Mouse (Mus musculus) ES-E14 (cell line): ENCODE data around the gene Thsd1.

ENCODE experiments used
- CHD2 ChIP-seq: IDR thresholded peaks from 2 replicates; pipeline ENCODE4 v1.6.1; 2014; ENCODE audit warnings: mild to moderate bottlenecking, low read depth, low read length, inconsistent platforms
- HCFC1 ChIP-seq: IDR thresholded peaks from 2 replicates; pipeline ENCODE4 v1.6.1; 2012; ENCODE audit warnings: low read length, inconsistent platforms, borderline replicate concordance; ENCODE audit not compliant: insufficient read depth
- MAFK ChIP-seq: IDR thresholded peaks from 2 replicates; pipeline ENCODE4 v1.6.1; 2014; ENCODE audit warnings: mild to moderate bottlenecking, low read depth, low read length, inconsistent platforms; ENCODE audit not compliant: insufficient read depth
- ZC3H11A ChIP-seq: IDR thresholded peaks from 2 replicates; pipeline ENCODE4 v1.6.1; 2012; ENCODE audit warnings: low read depth, mild to moderate bottlenecking, inconsistent platforms, low read length, borderline replicate concordance
- ZNF384 ChIP-seq: IDR thresholded peaks from 2 replicates; pipeline ENCODE4 v1.6.1; 2012; ENCODE audit warnings: low read depth, low read length, inconsistent platforms

- no peak for TF ChIP-seq CHD2
- no peak for TF ChIP-seq ZC3H11A
- TF ChIP-seq HCFC1: no peak
- no peak for TF ChIP-seq MAFK
- no peak for TF ChIP-seq ZNF384
Measured at GRCm38 (mm10) chr8:22274641-22275040, 47.5 kb downstream of the Thsd1 start.
